Mouse (Mus musculus) testis, postnatal 14 days (tissue): Measurements from ENCODE around the gene Sec61b.
A peak's percentile ranks its signal among the peaks of the same experiment; 100 is the strongest.

ENCODE experiments used
- DNase-seq: peaks from one replicate; pipeline ENCODE4 v3.0.0; 2021; ENCODE audit warnings: low spot score

Sec61b gene

DNA sequence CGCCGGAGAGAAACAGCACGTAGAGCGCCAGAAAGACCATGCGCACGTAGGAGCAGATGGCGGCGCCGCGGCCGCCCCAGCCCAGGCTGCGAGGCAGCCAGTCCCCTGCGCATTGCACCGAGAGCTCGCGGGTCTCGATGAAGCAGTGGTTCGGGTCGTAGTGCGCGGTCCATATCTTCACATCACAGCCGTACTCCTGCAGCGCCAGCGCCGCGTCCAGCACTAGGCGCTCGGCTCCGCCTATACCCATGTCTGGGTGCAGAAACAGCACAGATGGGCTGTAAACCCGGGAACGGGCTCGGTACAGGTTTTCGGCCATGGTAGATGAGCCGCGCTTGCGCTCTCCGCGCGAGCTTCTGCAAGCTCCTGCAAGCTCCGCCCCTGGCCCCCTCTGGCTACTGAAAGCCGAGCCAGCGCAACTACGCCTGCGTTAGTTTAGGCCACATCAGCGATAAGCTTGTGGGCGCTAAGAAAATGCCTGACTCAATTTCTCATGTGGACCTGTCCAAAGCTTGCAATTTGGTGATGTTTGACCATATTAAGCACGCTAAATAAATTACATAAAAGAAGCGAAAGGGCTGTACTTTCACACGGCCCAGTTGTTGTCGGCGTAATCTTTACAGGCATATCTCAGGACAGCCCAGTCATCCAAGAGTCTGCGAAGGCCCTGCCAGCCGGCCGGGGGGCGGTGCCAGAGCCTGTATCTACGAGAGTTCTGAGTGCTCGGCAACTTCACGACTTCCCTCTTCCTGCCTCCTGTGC, at the start of gene Sec61b, which contains the start of gene Alg2:
Gene Sec61b, plus strand, starts transcription at position 691 of the 762 bp plus-strand sequence.
Gene Alg2, minus strand, starts transcription at position 366 of the 762 bp plus-strand sequence.
- peak; percentile 97 for DNase-seq

DNA sequence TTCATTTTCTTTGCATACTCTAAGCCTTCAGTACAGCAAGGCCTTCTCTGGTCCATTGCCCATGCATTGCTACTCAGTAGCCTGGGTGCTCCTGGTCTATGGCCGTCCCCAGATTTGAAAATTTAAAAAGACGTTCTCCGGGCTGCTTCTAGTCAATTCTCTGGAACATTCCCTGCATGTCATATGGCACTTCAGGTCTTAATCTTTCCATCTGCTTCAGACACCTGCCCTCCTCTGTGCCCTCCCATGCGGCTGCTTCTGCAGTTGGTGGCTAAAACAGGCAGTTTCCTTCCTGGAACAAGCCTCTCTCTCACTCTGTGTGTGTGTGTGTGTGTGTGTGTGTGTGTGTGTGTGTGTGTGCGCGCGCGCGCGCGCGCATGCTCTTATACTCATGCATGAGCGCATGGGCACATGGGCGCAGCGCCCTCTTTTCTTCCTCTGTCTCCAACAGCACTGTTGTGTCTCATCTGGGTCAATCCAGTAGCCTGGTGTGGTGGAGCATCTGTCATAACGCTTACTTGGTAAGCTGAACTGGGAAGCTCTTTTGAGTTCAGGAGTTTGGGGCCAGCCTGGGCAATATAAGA, 49.1 kb upstream of the Sec61b start:
- DNase-seq, result no peak

DNA sequence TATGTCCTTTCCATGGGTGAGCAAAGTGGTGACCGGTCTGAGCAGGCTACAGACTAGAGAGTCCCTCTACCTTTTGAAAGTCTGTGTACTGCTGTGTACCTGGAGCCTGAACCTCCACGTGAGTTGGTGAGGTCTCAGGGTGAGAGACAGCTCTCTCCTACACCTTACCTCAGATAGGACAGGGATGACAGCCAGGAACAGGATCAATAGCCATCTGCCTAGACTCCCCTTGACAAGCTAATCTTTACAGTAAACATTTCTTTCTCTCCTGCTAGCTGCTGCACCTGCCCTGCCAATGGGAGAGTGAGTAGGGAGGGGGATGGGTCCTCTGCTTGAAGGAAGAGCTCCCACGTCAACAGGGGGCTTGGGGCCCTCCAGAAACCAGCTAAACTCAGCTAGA, 46.9 kb upstream of the Sec61b start:
- no peak for DNase-seq

DNA sequence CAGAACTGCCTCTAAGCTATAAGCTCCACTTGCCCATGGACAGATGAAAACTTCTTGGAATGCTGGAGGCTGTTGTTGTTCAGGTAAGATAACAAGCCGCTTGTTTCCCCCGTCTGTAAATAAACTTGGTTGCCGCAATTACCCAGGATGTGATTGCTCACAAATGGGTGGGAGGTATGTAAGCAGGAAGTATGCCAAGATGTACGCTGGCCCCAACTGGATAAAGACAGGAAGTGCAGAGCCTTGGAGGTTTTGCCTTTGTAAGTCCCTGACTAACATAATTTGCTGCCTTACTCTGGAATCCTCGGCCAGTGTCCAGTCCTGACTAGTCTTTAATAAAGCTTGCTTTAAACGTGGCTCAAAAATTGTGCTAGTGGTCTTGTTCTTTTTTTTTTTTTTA, 43.9 kb upstream of the Sec61b start:
- no peak for DNase-seq

DNA sequence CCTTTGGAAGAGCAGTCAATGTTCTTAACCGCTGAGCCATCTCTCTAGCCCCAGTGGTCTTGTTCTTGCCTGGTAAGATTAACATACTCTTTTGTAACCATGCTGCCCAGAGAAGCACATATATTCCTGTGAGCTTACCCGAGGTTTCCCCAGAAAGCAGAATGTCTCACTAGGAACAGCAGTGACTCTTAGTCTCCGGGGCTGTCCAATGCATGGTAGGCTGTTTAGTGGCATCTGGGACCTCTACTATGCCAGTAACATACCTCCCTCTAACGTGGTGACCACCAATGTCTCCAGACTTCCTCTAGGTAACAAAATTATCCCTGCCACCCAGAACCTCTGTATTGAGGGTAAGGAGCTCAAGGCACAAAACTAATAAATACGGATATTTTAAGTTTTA, 43.4 kb upstream of the Sec61b start:
- no peak for DNase-seq

DNA sequence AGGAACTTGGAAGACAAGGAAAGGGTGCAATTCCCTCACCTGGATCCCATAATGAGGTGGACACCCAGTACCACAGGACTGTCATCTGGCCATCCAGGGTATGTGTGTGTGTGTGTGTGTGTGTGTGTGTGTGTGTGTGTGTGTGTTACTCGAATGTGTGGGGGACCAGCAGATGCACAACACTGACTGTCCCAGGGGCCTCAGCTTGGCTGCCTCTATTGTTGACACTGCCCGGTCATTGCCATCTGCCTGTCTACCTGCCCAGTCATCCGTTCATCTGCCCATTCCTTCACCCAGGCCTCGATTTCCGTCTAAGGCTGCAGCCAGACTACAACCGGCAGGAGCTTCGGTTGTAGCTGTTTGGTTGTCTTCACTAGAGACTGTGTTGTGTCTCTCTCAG, 41.7 kb upstream of the Sec61b start:
- DNase-seq, result no peak

DNA sequence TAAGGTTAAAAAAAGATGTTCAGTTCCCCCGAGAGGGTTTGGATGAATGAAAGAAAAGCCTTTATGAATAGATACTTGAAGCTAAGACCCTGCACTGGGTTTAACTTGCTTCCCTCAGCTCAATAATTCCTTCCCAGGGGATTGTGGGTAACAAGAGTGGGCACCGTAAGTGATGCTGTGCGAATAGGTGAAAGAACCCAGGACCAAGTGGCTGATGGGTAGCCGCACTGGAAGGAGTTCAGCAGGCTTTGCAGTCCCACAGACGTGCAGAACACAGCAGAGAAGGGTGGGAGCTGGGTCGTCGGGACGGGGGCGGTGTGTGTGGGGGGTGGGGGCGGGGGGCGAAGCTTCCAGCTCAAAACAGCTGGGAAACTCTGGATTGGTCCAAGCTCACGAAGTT, 39.3 kb upstream of the Sec61b start:
- DNase-seq, result no peak

DNA sequence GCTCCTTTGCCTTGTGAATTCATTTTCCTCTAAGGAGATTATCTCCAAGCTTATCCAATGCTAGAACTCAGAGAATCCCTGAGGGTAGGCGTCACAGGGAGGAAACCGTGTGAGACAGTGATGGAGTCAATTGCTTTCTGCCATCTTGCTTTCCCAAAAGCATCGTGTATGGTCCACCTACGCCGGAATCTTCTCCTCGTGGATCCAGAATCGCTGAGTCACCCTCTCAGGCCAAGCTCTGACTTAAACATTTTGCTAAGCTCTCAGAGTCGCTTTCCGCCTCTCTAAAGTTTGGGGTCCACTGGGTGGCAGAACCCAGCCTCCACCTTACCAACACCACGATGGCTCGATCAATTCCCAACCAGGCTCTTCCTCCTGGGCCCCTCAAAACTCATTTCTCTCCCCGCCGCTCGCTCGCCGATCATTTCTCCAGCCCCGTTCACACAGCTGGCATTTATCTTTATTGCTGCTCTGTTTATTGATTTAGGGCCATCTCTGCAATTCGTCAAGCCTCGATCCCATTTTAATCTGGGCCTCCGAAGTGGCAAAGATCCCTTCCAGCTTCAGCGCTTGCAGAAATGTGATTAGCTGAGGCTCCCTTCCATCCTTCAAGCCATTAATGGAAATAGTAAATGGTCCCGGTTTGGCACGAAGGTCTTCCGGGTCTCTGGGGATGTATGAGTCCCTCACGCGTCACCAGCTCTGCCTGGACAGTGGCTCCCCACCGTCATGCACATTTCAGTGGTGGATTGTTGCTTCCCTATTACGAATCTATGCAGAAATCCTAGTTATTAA, 38.7 kb upstream of the Sec61b start:
- no peak for DNase-seq

DNA sequence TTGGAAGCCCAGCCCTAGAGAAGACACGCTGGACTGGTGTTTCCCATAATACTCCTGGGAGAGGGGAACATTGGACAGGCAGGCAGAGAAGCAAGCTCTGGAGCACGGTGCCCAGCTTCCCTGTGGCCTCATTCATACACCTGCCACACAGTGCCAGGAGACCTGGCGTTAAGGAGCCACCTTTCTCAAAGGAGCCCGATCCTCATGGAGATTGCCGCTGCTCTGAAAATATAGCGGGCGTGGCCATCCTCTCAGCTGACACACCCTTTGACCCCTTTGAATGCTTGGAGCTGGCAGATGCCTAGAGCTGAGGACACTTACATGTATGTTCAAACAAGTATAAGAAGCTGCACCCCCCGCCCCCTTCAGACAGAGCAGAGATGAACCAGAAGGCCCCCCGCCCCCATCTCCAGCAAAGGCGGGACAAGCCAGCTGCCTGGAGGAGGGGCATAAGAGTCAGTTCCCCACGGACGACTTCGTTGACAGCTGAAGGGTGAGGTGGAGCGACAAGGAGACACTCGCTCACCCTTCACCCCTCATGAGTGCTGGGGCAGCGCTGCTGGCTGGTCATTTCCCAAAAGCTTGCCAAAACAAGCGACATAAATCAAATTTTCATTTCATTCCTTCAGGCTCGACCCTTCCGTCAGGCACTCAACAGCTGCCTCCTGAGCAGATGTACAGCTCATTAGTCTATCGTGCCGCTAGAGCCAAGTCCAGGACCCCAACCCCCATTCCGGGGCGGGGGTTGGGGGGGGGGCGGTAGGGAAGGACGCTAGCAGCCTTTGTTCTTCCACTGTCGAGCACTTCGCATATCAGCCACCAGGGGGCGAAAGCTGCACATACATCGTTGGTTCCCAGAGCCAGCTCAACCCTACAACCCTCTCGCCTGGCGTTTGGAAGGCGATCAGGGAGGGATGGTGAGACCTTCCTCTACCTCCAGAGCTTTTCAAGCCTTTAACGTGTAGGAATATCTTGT, 36.8 kb upstream of the Sec61b start:
- DNase-seq, result peak; percentile 74

DNA sequence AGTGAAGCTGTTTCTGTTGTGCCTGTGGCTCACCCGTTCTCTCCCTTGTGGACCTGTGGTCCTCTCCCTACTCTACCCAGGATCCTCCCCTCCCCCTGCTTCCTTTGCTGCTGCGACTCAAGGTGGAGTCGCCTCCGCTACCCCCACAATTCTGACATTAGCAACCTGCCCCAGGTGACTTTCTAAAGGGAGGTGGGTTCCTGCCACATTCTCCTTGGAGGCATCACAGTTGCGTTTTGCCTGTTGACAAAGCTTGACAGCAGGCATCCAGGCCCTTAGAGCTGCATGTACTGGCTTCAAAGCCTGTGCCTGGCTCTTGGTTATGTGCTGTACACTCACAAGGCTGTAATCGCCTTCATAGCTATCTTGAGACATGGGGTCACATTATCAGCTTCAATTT, 35.5 kb upstream of the Sec61b start:
- DNase-seq, result no peak

DNA sequence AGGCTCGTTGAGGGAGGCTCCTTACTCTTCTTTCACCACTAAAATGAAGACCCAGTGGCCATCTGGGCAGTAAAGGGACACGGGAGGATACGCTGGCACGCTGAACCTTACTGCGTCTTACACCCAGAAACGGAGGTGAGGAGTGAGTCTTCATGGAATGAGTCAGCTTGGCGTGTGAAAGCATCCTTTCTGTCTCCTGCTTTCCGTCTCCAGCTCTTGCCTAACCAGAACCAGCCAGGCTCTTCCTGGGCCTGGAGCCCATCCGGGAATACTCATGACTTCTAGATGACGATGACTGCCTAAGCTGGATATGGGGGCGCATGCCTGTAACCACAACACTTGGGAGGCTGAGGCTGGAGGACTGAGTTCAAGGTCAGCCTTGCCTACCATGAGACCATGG, 33.5 kb upstream of the Sec61b start:
- no peak for DNase-seq

DNA sequence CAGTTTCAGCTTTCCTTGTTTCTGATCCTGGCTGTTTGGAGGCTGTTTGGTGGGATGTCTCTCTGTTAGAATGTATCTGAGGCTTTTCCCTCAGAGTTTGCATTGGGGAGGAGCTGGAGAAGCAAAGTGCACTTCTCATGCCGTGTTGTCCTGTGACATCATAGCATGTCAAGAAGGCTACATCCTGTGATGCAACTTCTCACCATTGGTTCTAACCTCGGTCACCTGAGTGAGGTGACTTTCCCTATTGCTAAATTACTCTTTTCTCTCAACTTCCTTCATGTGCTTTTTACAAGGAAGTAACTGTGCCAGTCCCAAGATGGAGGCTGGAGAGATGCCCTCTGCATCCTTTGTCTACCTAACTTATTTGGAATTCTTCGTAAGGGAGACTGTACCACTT, 25.9 kb upstream of the Sec61b start:
- DNase-seq, result no peak

DNA sequence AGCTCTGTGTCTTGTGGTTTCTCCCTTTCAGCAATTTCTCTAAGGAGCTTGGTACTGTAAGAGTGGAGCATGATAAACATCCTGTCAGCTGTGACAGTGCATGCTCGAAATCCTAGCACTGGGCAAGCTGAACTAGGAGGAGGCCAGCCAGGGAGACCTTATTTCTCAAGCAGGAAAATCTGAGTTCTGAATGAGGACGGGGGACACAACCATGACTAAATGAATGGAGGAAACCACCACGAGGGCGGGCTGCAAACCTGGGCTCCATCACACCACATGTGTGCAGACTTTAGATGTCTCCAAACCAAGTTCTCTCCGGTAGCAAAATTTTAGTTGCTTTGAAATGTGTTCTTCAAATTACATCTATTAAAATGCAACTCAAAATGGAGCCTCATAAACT, 25.3 kb upstream of the Sec61b start:
- DNase-seq, result no peak

DNA sequence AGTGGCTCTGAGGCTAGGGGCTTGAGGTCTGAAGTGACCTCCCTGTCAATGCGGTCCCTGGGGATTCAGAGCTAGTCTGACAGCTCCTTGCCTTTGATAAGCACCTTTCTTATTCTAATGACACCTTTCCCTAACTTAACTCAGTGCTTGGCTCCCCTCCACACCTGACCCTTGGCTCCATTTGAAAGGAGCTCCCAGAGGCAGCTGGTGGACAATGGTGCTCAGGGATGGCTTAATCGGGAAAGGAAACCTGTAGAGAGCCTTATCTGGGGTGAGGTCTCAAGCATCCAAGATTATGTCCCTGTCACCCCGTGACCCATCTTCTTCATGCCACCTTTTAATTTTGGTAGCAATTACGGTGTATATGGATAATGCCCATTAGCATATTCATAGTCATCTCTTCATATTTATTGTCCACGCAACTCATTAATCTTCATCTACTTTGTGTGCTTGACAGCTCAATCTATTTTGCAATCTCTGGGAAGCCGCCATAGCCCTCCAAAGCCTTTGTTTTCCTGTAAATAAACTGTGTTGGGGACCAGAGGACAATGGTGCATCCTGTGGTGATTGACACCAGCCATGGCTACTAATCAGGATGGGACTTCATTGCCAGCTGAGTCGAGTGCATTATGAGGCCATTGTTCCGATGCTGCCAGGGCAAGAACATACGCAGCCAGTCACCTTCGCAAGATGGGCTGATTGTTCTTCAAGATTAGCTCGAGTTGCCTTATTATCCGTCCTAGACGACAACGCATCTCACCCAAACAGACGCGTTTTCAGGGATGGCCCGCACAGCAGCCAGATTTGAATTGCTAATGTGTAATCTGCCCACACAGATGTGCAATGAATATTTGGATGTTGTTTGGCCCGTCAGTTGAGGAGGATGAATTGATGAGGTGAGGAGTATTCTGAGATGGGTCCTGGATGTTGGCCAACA, 24.6 kb upstream of the Sec61b start:
- DNase-seq, result no peak

DNA sequence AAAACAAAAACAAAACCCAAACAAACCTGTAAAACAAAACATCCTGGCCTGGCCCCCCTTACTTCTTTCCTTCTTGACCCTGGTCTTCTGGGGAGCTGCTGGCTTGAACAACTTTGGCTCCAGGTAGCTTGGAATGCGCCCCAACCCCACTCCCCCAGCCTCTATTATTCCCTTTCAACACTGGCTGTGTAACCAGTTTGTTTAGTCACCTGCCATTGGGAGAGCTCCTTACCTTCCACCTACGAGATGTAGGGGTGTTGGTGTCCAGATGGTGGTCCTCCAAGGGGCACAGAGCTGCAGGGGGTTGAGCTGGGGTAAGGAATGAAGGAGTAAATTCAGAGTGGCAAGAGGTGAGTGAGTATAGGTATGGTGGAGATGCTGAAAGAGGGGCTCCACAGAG, 7.3 kb upstream of the Sec61b start:
- no peak for DNase-seq

DNA sequence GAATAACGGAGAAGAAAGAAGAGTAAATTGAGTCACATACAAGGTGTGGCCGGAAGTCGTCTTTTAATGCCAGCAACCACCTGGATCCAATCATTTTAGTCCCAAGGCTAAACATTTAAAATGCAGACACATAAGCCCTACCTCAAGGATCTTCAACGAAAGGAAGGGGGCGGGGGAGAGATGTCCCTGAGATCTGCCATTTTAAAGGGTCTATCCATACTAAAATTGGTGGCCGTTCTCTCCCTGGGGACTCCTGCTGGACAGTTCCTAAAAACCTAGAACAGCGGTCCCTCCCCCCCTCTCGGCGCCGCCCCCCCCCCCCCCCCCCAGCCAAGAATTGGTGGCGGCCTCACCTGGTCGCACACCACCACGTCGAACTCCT, 881 bp upstream of the Sec61b start:
- no peak for DNase-seq

DNA sequence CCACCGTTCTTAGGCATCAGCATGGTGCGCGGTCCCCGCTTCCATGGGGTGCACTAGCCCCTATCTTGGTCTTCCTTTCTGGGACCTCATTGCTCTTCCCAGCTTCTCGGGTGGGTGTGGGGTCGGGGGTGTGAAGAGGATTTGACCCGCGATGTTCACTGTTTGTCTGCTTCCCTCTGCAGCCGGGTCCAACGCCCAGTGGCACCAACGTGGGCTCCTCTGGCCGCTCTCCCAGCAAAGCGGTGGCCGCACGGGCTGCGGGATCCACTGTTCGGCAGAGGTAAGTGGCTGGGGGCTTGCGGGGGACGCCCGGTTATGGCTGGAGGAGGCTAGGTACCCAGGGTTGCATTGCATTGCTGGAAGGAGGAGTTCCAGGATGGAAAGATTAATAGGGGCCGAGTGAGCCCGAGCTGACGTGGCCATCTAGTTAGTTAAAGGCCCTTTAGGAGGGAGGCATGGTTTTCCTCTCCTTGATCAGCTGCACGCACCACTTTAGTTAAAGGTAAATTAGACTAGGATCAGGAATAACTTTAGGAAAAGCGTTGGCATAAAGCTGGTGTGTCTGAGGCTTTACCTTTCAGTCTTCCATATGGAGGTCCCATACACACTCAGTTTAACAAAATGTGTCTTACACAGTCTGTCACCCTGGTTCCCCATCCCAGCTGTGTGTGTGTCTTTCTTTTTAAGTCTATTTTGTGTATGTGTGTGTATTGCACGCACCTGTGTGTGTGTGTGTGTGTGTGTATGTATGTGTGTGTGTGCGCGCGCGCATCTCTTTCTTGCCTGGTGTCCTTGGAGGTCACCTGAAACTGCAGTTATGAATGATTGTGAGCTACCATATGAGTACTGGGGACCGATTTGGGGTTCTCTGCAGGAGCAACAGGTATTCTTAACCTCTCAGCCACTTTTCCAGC, 529 bp downstream of the Sec61b start:
- no peak for DNase-seq

DNA sequence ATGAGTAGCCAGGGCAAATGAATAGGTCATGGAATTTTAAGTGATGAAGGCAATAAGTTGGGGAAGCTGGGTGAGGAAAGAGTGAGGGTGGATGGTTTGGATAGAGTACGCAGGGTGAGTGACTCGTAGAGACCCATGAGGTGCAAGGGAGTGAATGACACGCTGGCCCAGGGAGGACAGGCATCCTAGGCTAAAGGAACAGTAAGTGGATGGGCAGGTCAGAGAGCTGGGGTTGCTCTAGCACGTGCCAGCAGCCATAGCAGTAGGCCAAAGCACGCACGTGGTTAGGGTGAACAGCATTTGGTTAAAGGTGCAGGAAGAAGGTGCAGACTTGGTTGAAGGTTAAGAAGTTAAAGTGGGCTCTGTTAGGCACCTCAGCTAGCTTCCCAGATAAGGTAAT, 3.1 kb downstream of the Sec61b start:
- no peak for DNase-seq

DNA sequence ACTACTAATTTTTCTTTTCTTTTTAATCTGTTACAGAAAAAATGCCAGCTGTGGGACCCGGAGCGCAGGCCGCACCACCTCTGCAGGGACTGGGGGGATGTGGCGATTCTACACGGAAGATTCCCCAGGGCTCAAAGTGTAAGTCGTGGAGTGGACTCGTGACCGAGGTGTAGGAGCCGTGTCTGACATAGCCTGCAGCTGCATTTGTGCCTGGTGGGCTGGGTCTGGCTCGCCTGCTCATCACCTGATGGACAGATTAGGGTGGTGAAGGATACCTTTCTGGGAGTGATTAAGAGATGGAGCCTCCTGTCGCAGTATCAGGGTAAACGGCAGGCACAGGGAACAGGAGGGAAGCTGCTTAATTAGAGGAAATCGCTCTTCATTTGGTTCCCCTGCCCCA, 5.6 kb downstream of the Sec61b start:
- DNase-seq, result no peak

DNA sequence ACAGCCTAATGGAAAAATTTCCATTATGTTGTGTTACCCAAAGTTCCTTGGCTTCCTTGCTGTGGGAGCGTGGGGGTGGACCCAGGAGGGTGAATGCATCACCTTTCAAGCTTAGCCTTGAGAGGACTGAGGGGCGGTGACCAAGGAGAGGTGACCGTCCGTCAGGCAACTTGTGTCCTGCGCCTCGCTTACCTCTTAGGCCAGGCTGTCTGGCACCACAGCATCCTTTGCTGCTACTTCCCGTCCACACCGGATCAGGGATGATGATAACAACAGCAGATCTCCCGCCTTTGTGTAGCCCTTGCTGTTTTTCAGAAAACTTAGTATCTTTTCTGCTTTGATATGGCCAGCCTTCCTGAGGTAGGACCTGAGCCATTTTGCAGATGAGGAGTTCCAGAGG, 6.1 kb downstream of the Sec61b start:
- no peak for DNase-seq
